Mouse (Mus musculus) embryo, embryonic 10.5 days (tissue): ENCODE data around the gene Olfr901.
A peak's percentile ranks its signal among the peaks of the same experiment; 100 is the strongest.
"Not testable (repeated sequence)": the region's sequence is repeated elsewhere in the genome, so short reads cannot be mapped to it uniquely, and the experiment has no call there.

ENCODE experiments used
- DNase-seq: peaks from one replicate; pipeline ENCODE4 v3.0.0-alpha.2; 2015; ENCODE audit warnings: low spot score

Gene Olfr901

DNA sequence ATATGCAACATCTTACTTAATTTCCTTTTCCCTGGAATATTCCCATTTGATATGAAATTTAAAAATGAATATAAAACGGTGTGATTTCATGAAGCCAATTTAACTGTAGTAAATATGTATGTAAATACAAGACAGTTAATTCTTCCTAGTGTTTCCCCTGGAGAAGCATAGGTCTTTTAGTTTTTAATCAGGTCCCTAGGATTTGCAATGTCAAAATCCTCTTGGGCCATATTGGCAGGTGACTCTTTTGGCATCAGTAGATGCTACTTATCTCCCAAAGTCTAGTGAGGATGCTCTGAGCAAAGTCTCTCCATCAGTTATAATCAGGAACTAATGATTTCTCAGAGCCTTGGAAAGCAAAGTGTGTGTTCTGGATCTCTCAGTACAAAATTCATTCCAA lies at the start of gene Olfr901:
Gene Olfr901 (plus strand): TSS at position 301 of the 400 bp plus-strand sequence.
- no peak for DNase-seq

- DNase-seq, result no peak
These were observed 27.9 kb upstream of the Olfr901 start, which contains the start of gene Olfr147 for GRCm38 (mm10) chr9:38401398-38401797. TSS of gene Olfr147 (plus strand) at chr9:38401698.

DNA sequence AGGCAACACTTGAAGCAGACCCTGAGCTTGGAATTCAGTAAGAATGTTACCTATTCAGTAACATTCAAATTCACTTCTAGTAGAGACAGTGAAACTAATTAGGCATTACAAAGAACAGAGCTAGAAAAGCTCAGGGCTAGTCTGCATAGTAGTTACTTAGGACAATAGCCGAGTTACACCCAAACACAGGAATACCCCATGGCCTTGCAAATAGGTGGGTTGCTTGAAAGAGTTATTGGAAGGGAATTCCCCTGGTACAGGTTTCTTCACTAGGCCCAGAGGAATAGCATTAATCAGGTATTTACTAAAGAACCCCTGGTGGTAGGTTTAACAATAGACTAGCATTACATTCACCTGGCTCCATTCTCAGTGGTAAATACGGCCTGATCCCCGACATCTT lies 21.8 kb upstream of the Olfr901 start:
- DNase-seq, result not testable (repeated sequence)

GRCm38 (mm10) chr9:38413502-38413901 lies 15.8 kb upstream of the Olfr901 start:
- DNase-seq, result peak; percentile 16

DNA sequence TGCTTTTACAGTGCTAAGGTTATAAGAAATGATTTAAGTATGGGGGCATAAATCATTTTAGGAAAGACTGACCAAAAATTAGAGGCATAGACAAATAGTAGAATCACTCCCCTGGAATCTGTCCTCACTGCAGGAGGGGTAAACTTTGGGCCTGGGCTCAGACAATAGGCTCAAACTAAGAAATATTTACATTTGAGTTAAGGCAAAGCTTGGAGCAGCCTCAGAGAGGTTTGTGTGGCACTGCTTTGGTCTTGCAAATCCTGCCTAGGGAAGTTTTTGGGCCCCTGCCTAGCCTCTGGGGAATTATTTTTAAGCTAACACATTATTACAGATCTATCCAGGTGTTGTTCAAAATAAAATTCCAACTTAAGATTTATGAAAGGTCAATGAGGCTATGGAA lies 5.5 kb upstream of the Olfr901 start:
- DNase-seq, result no peak

DNA sequence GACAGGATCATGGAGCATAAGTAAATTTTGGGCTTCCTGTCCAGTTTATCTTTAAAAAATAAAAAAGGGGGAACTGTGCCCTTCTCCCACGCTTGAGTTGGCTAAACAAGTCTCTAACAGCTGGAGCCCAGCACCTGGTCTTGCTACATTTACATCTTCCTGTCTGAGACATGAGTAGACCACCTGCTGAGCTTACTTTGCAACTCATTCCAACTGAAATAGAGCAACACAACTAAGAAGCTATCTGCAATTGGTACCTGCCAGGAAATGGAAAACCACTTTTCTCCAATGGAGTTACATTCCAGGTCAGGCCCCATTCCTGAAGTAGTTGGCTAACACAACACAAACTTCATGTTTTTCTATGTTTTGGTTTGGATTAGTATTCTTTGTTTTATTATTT lies 2.2 kb upstream of the Olfr901 start:
- DNase-seq, result no peak

DNA sequence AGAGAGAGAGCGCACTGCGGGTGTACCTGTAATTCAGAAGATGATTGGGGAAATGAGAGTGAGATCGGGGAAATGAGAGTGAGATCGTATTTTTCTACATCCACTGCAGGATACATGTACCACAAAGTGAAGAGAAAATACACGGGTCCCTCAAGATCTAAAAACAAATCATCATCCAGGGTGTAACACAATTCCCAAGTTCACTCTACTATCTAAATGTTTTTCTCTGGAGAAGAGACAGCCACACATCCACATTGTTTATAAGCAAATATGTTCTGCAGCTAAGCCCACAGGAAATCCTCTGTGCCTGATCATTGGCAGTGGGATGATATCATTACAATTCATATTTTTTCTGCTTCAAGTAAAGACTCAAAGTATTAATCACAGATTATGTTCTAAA lies 18.1 kb downstream of the Olfr901 start, which contains the start of gene Olfr902:
Gene Olfr902 (plus strand): TSS at position 301 of the 400 bp plus-strand sequence.
- DNase-seq, result no peak

DNA sequence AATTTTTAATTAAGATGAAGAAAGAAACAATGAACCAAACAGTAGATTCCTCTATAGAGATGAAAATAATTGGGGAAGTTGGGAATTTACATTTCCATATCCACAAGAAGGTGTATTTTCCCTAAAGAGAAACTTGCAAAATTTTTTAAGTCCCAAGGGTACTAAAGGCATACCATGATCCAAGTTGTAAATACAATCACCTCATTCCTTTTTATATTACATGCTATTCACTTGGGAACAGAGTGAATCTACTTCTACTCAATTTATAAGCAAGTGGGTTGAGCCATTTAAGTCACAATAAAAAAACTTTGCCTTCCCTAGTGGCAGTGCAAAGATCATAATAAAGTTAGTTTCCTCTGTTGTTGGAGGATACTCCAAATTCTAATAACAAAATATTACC lies 33.6 kb downstream of the Olfr901 start, which contains the start of gene Olfr904:
Gene Olfr904 (plus strand): TSS at position 301 of the 400 bp plus-strand sequence.
- DNase-seq, result no peak

GRCm38 (mm10) chr9:38470807-38471206 lies 41.6 kb downstream of the Olfr901 start, which contains the start of gene Olfr905:
TSS of gene Olfr905 (plus strand) at chr9:38471107.
- no peak for DNase-seq
